Mouse (Mus musculus) forebrain, embryonic 10.5 days (tissue): Measurements from ENCODE around the gene Des. TPM values are rescaled to one million over a fixed set of nuclear protein-coding genes. Genes with fewer than 3 reads are reported as not detected.

Source experiments
- DNase-seq: peaks from one replicate; pipeline ENCODE4 v3.0.0-alpha.2; 2017; ENCODE audit warnings: low spot score; ENCODE audit errors: extremely low spot score
- H3K27ac ChIP-seq: fragments of 300-500 bp; sonication (generic); 2 replicates; pipeline ENCODE4 v1.5.1; 2016; ENCODE audit warnings: mild to moderate bottlenecking
- H3K27me3 ChIP-seq: fragments of 300-500 bp; sonication (generic); 2 replicates; pipeline ENCODE4 v1.6.1; 2016; ENCODE audit warnings: mild to moderate bottlenecking; ENCODE audit not compliant: poor library complexity, severe bottlenecking
- H3K36me3 ChIP-seq: fragments of 300-500 bp; sonication (generic); replicated peaks from 2 replicates; pipeline ENCODE4 v1.6.1; 2016; ENCODE audit warnings: mild to moderate bottlenecking, moderate library complexity
- H3K4me1 ChIP-seq: fragments of 300-500 bp; sonication (generic); 2 replicates; pipeline ENCODE4 v1.6.1; 2016
- H3K4me3 ChIP-seq: fragments of 300-500 bp; sonication (generic); 2 replicates; pipeline ENCODE4 v1.5.1; 2016; ENCODE audit warnings: mild to moderate bottlenecking, moderate library complexity
- H3K9me3 ChIP-seq: fragments of 300-500 bp; sonication (generic); 2 replicates; pipeline ENCODE4 v1.6.1; 2016; ENCODE audit warnings: mild to moderate bottlenecking, moderate library complexity
- WGBS: fragments of 180-500 bp; shearing (Covaris S2); methylation state at CpG from one replicate; pipeline ENCODE4 v1.1.7; 2016; 5-methylcytosine and 5-hydroxymethylcytosine counted together
- polyA plus RNA-seq: library from polyadenylated mRNA; unstranded; fragments of >200 nt; fragmentation: Nextera tagmentation; extraction: Ambion mirVana; gene quantifications from 2 replicates; pipeline ENCODE4 v1.2.1, GENCODE M21; 2016

Des gene
- polyA plus RNA-seq = 2.6 and 4.3 TPM in 2 replicates

DNA sequence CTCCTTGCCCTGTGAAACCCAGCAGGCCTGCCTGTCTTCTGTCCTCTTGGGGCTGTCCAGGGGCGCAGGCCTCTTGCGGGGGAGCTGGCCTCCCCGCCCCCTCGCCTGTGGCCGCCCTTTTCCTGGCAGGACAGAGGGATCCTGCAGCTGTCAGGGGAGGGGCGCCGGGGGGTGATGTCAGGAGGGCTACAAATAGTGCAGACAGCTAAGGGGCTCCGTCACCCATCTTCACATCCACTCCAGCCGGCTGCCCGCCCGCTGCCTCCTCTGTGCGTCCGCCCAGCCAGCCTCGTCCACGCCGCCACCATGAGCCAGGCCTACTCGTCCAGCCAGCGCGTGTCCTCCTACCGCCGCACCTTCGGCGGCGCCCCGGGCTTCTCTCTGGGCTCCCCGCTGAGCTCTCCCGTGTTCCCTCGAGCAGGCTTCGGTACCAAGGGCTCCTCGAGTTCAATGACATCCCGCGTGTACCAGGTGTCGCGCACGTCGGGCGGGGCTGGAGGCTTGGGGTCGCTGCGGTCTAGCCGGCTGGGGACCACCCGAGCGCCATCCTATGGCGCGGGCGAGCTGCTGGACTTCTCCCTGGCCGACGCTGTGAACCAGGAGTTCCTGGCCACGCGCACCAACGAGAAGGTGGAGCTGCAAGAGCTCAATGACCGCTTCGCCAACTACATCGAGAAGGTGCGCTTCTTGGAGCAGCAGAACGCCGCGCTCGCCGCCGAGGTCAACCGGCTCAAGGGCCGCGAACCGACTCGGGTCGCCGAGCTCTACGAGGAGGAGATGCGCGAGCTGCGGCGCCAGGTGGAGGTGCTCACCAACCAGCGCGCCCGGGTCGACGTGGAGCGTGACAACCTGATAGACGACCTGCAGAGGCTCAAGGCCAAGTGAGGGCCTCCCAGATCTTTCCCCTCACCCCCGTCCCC, at the start of gene Des:
TSS of gene Des (plus strand) at position 218 of the 920 bp plus-strand sequence.
- DNase-seq = no peak
- Histone ChIP-seq H3K36me3 (no peaks in the 10 kb centered on the region), H3K27me3 (peaks cover 78% of the 10 kb centered on the region), H3K4me3 (peak within 1 kb of the TSS; percentile 46), H3K9me3 (no peaks in the 10 kb centered on the region), H3K4me1 (peaks cover 16% of the 10 kb centered on the region), H3K27ac (peak within 1 kb of the TSS; percentile 53; the same call in 1 of the 2 replicates)
- 2% methylated on average over 80 of the region's 80 CpGs for WGBS

DNA sequence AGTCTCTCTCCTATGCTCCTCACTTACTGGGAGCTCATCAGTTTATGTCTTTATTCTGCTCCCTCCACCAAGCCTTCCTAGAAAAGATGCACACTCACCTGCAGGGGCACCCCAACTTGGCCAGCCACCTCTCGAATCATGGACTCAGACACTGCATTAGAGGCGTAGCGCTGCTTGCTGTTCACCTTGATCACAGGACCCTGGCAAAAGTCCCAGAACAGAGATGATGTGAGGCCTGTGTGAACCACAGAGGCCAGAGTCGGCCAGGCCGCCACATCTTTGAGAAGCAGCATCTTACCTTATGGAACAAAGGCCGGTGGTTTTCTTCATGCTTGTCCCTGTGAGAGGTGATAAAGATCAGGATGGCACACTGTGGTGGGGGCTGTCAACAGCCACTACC, 48.4 kb upstream of the Des start:
- Histone ChIP-seq H3K4me1 (peaks cover 13% of the 10 kb centered on the region), H3K27ac (no peak overlapping the region), H3K9me3 (no peaks in the 10 kb centered on the region), H3K27me3 (no peaks in the 10 kb centered on the region), H3K36me3 (peaks cover 83% of the 10 kb centered on the region), H3K4me3 (no peak overlapping the region)
- no peak for DNase-seq
- 94% methylated on average over 6 of the region's 6 CpGs for WGBS

DNA sequence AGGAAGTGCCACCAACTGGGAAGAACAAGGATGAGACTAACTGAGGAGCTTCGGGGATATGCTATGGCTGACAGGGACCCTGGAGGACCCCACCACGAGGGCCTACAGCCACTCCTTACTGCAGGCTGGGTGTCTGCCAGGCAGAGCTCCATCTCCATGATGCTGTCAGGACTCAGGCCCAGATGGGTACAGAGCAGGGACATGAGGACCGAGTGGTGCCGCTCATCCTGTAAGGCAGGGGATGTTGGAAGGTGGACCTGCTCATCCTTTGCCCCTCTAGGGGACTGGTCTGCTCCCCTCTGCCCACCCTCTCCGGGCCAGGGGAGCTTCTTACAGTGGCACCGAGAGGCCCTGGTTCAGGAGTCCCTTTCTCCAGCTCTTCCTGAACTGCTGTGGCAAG, 45.1 kb upstream of the Des start:
- H3K27ac ChIP-seq = no peak overlapping the region
- H3K9me3 ChIP-seq = no peaks in the 10 kb centered on the region
- H3K36me3 ChIP-seq = peaks cover 55% of the 10 kb centered on the region
- no peak overlapping the region for H3K4me3 ChIP-seq
- no peak for DNase-seq
- H3K4me1 ChIP-seq = peaks cover 17% of the 10 kb centered on the region
- no peaks in the 10 kb centered on the region for H3K27me3 ChIP-seq
- 85% methylated on average over 6 of the region's 6 CpGs for WGBS

GRCm38 (mm10) chr1:75315456-75316365, 44.4 kb upstream of the Des start:
- Histone ChIP-seq H3K36me3 (peaks cover 48% of the 10 kb centered on the region), H3K27me3 (no peaks in the 10 kb centered on the region), H3K27ac (peak overlapping the region; percentile 90), H3K4me3 (peak overlapping the region; percentile 77), H3K9me3 (no peaks in the 10 kb centered on the region), H3K4me1 (peaks cover 17% of the 10 kb centered on the region)
- 88% methylated on average over 29 of the region's 29 CpGs for WGBS
- no peak for DNase-seq

- Histone ChIP-seq H3K27me3 (no peaks in the 10 kb centered on the region), H3K4me3 (peak overlapping the region; percentile 77), H3K36me3 (peaks cover 37% of the 10 kb centered on the region), H3K4me1 (peaks cover 17% of the 10 kb centered on the region), H3K27ac (peak overlapping the region; percentile 90), H3K9me3 (no peaks in the 10 kb centered on the region)
- DNase-seq = peak; percentile 88
- under 1% methylated on average over 20 of the region's 20 CpGs for WGBS
Observed at GRCm38 (mm10) chr1:75316861-75317240, 43.3 kb upstream of the Des start.

GRCm38 (mm10) chr1:75317241-75318201, 42.6 kb upstream of the Des start, which contains the start of gene Dnpep:
TSS of gene Dnpep (minus strand) at chr1:75317990.
- DNase-seq = peak; percentile 100
- H3K4me1 ChIP-seq = peaks cover 17% of the 10 kb centered on the region

GRCm38 (mm10) chr1:75318301-75318700, 41.8 kb upstream of the Des start:
- peaks cover 22% of the 10 kb centered on the region for H3K36me3 ChIP-seq
- peak overlapping the region; percentile 90 for H3K27ac ChIP-seq
- peak overlapping the region; percentile 77 for H3K4me3 ChIP-seq
- H3K4me1 ChIP-seq = peaks cover 17% of the 10 kb centered on the region
- DNase-seq = no peak
- no peaks in the 10 kb centered on the region for H3K9me3 ChIP-seq
- no peaks in the 10 kb centered on the region for H3K27me3 ChIP-seq
- 75% methylated on average over 3 of the region's 3 CpGs for WGBS

More at GRCm38 (mm10) chr1:75317241-75318201, 42.6 kb upstream of the Des start, which contains the start of gene Dnpep:
- Histone ChIP-seq H3K27me3 (no peaks in the 10 kb centered on the region), H3K27ac (peak within 1 kb of the TSS; percentile 90), H3K4me3 (peak within 1 kb of the TSS; percentile 77), H3K36me3 (peaks cover 30% of the 10 kb centered on the region), H3K9me3 (no peaks in the 10 kb centered on the region)
- WGBS = under 1% methylated on average over 92 of the region's 92 CpGs

DNA sequence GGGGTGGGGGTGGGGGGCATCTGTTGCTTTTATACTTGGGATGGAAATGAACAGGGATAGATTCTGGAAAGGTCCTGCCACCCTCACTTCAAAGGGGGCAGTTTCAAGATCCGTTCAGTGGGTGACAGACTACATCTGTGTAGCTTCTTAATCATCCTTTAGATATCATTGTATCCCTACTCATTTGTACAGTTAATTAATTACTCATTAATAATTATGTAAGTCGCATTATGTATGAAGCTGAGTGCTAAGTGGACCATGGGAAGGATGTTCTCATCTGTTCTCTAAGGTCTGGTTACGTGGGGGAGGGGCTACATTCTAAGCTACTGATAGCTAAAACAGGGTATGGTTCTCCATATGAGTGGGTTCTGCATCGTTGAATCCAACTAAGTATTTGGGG, 41.4 kb upstream of the Des start:
- Histone ChIP-seq H3K4me3 (no peak overlapping the region), H3K9me3 (no peaks in the 10 kb centered on the region), H3K27ac (peak overlapping the region; percentile 90), H3K4me1 (peaks cover 17% of the 10 kb centered on the region), H3K27me3 (no peaks in the 10 kb centered on the region), H3K36me3 (peaks cover 18% of the 10 kb centered on the region)
- WGBS = 88% methylated on average over 4 of the region's 4 CpGs
- no peak for DNase-seq

DNA sequence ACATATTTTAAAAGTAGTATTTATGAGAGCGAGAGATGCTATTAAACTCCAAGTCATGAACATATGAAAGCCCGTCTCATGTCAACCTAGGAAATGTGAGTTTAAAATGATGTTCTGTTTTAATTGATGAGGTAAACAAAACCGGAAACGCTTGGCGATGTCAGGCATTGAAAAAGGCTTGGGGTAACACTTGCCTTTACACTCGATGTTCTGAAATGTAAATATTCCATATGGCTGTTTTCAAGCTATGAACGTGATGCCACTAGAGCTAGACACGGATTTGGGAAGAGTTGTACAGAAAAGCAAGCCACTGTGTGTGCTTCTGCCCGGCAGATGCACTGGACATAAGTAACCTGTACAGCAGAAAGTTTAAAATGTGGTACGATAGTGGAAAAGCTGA, 41.0 kb upstream of the Des start:
- Histone ChIP-seq H3K27me3 (no peaks in the 10 kb centered on the region), H3K36me3 (peaks cover 14% of the 10 kb centered on the region), H3K4me1 (peaks cover 17% of the 10 kb centered on the region), H3K27ac (no peak overlapping the region), H3K9me3 (no peaks in the 10 kb centered on the region), H3K4me3 (no peak overlapping the region)
- no peak for DNase-seq
- 93% methylated on average over 10 of the region's 10 CpGs for WGBS

- no peak for DNase-seq
- Histone ChIP-seq H3K36me3 (no peaks in the 10 kb centered on the region), H3K27me3 (no peaks in the 10 kb centered on the region), H3K27ac (no peak overlapping the region), H3K4me1 (no peaks in the 10 kb centered on the region), H3K4me3 (no peak overlapping the region), H3K9me3 (no peaks in the 10 kb centered on the region; the same call in 1 of the 2 replicates)
Observed at GRCm38 (mm10) chr1:75327461-75327860, 32.7 kb upstream of the Des start.

DNA sequence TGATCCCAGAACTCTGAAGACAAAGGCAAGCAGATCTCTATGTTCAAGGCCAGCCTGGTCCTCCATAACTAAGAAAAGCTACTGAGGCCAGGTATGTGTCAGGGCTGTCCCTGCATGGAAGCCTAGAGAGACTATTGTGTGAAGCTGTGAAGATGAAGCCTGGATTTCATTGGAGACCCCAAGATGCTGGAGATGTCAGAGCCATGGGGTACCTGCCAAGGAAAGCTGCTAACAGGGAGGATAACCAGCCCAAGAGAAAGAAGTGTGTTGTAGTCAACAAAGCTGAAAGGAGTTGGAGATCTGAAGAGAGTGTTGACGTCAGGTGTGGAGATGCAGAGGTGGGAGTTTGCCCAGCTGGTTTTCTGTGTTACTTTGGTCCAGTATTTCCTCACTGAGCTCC, 28.9 kb upstream of the Des start:
- Histone ChIP-seq H3K4me1 (no peaks in the 10 kb centered on the region), H3K4me3 (no peak overlapping the region), H3K27me3 (no peaks in the 10 kb centered on the region), H3K36me3 (no peaks in the 10 kb centered on the region), H3K27ac (no peak overlapping the region), H3K9me3 (no peaks in the 10 kb centered on the region; the same call in 1 of the 2 replicates)
- 84% methylated on average over 1 of the region's 1 CpGs for WGBS
- no peak for DNase-seq

- Histone ChIP-seq H3K4me1 (peaks cover 24% of the 10 kb centered on the region), H3K4me3 (no peak overlapping the region), H3K36me3 (no peaks in the 10 kb centered on the region), H3K9me3 (no peaks in the 10 kb centered on the region), H3K27me3 (peaks cover 14% of the 10 kb centered on the region), H3K27ac (no peak overlapping the region)
- no peak for DNase-seq
- 74% methylated on average over 3 of the region's 3 CpGs for WGBS
Observed at GRCm38 (mm10) chr1:75336461-75336860, 23.7 kb upstream of the Des start.
